Mouse (Mus musculus) layer of hippocampus, adult 18-20 months (tissue): ENCODE measurements at regions not wholly inside any gene's neighbourhood (a gene's known extent, or its start where the extent isn't known, plus 50 kb on each side); places are given as distances from the start of the nearest gene placed in this dataset.

ENCODE experiments used
- DNase-seq, 2 experiments: peaks; one replicate each; pipeline ENCODE4 v3.0.0; 2022; ENCODE audit warnings: low spot score in 2 of 2

- DNase-seq = no peak
Measured at GRCm38 (mm10) chr16:7518711-7519110, 906.2 kb downstream of the Tmem114 start.
